Mouse (Mus musculus): ENCODE measurements around the gene Cpn1. TPM values are rescaled to one million over a fixed set of nuclear protein-coding genes. Genes with fewer than 3 reads are reported as not detected.

Gene Cpn1
- total and polyA plus RNA-seq, 3 experiments: 0.27 to 0.33 TPM; not detected in 1

GRCm38 (mm10) chr19:43914986-43915385 lies 71.4 kb downstream of the Cpn1 start:
- H3K9ac ChIP-seq (ENCODE audit: control insufficient read depth, low read depth, low read length, poor library complexity, severe bottlenecking): no peak overlapping the region
- TF ChIP-seq EP300 (IDR thresholded peaks at IDR 0.05; ENCODE audit: low read depth in 1 of 2, low read length in 2 of 2) (no peak), ETS1 (IDR thresholded peaks at IDR 0.05; ENCODE audit: low read depth, low read length) (no peak), TAL1 (IDR thresholded peaks at IDR 0.05; ENCODE audit: low read length) (no peak), E2F4 (IDR thresholded peaks at IDR 0.05; ENCODE audit: borderline replicate concordance, low read depth, low read length) (no peak), ZKSCAN1 (IDR thresholded peaks at IDR 0.05; ENCODE audit: low read depth, low read length) (no peak), MAZ (IDR thresholded peaks at IDR 0.05; ENCODE audit: low read depth, low read length) (no peak), SIN3A (IDR thresholded peaks at IDR 0.05; ENCODE audit: low read length) (no peak), ELF1 (IDR thresholded peaks at IDR 0.05; ENCODE audit: low read depth, low read length) (no peak), JUND (IDR thresholded peaks at IDR 0.05; ENCODE audit: low read depth, low read length) (no peak), UBTF (IDR thresholded peaks at IDR 0.05; ENCODE audit: borderline replicate concordance, insufficient read depth, low read depth, low read length) (no peak), KAT2A (conservative IDR thresholded peaks at IDR 0.05; ENCODE audit: low read depth, low read length) (no peak), ZNF384 (IDR thresholded peaks at IDR 0.05; ENCODE audit: low read depth, low read length) (no peak), NELFE (IDR thresholded peaks at IDR 0.05; ENCODE audit: low read depth, low read length) (no peak), ZMIZ1 (IDR thresholded peaks at IDR 0.05; ENCODE audit: low read depth, low read length) (no peak), MXI1 (IDR thresholded peaks at IDR 0.05; ENCODE audit: low read depth, low read length) (no peak), TCF12 (IDR thresholded peaks at IDR 0.05; ENCODE audit: low read depth, low read length) (no peak), TBP (IDR thresholded peaks at IDR 0.05; ENCODE audit: low read depth, low read length) (no peak), GABPA (IDR thresholded peaks at IDR 0.05; ENCODE audit: low read depth, low read length) (no peak), SMC3 (IDR thresholded peaks at IDR 0.05; ENCODE audit: low read depth, low read length) (no peak)
- H3K4me3 ChIP-seq (ENCODE audit: control insufficient read depth in 1 of 2, insufficient read depth in 1 of 2, low read depth in 2 of 2, low read length in 2 of 2): no peak overlapping the region
- no peak overlapping the region for H3K27ac ChIP-seq (ENCODE audit: control insufficient read depth, low read depth, low read length)
- no peak for DNase-seq (ENCODE audit: low read depth, low spot score)
- no peaks in the 10 kb centered on the region for H3K9me3 ChIP-seq (replicated peaks; ENCODE audit: insufficient read depth, low read length)
- no peaks in the 10 kb centered on the region for H3K4me1 ChIP-seq (ENCODE audit: control insufficient read depth in 1 of 2, insufficient read depth in 2 of 2, low read length in 2 of 2)
- H3K27me3 ChIP-seq (ENCODE audit: control insufficient read depth in 1 of 2, insufficient read depth in 2 of 2, low read length in 2 of 2): no peaks in the 10 kb centered on the region
- H3K79me2 ChIP-seq (ENCODE audit: control insufficient read depth, insufficient read depth, low read length, poor library complexity): no peaks in the 10 kb centered on the region
- H3K36me3 ChIP-seq (ENCODE audit: control insufficient read depth in 1 of 2, insufficient read depth in 2 of 2, low read length in 2 of 2): no peaks in the 10 kb centered on the region

- Histone ChIP-seq H3K9ac (ENCODE audit: control insufficient read depth, low read depth, low read length, poor library complexity, severe bottlenecking) (no peak overlapping the region), H3K27ac (ENCODE audit: control insufficient read depth, low read depth, low read length) (no peak overlapping the region), H3K4me3 (ENCODE audit: control insufficient read depth in 1 of 2, insufficient read depth in 1 of 2, low read depth in 2 of 2, low read length in 2 of 2) (no peak overlapping the region), H3K79me2 (ENCODE audit: control insufficient read depth, insufficient read depth, low read length, poor library complexity) (no peaks in the 10 kb centered on the region), H3K4me1 (ENCODE audit: control insufficient read depth in 1 of 2, insufficient read depth in 2 of 2, low read length in 2 of 2) (no peaks in the 10 kb centered on the region), H3K9me3 (replicated peaks; ENCODE audit: insufficient read depth, low read length) (no peaks in the 10 kb centered on the region), H3K36me3 (ENCODE audit: control insufficient read depth in 1 of 2, insufficient read depth in 2 of 2, low read length in 2 of 2) (no peaks in the 10 kb centered on the region; a peak in 1 of 4 replicates), H3K27me3 (ENCODE audit: control insufficient read depth in 1 of 2, insufficient read depth in 2 of 2, low read length in 2 of 2) (no peaks in the 10 kb centered on the region)
- no peak for TF ChIP-seq NRF1 (IDR thresholded peaks at IDR 0.05; ENCODE audit: insufficient read depth, low read depth, low read length, poor library complexity, severe bottlenecking)
- no peak for TF ChIP-seq UBTF (IDR thresholded peaks at IDR 0.05; ENCODE audit: borderline replicate concordance, insufficient read depth, low read depth, low read length)
- no peak for TF ChIP-seq JUND (IDR thresholded peaks at IDR 0.05; ENCODE audit: low read depth, low read length)
- DNase-seq (ENCODE audit: low read depth, low spot score): no peak
These were observed 73.4 kb downstream of the Cpn1 start for GRCm38 (mm10) chr19:43912775-43913486.

All from MEL (cell line).